Mouse (Mus musculus) thymus, postnatal 25 days (tissue): Measurements from ENCODE around the gene Hist2h2aa1.
"Not testable (repeated sequence)": the region's sequence is repeated elsewhere in the genome, so short reads cannot be mapped to it uniquely, and the experiment has no call there.

Experiments used
- DNase-seq: peaks from one replicate; pipeline ENCODE4 v3.0.0; 2022

Gene Hist2h2aa1

GRCm38 (mm10) chr3:96230910-96231757 lies 14.2 kb upstream of the Hist2h2aa1 start:
- no peak for DNase-seq

GRCm38 (mm10) chr3:96231758-96232120 lies 13.6 kb upstream of the Hist2h2aa1 start:
- no peak for DNase-seq

- DNase-seq, result no peak
Observed at GRCm38 (mm10) chr3:96234914-96235313, 10.4 kb upstream of the Hist2h2aa1 start.

GRCm38 (mm10) chr3:96235836-96236235 lies 9.5 kb upstream of the Hist2h2aa1 start:
- no peak for DNase-seq

- DNase-seq, result no peak
Observed at GRCm38 (mm10) chr3:96236834-96237334, 8.4 kb upstream of the Hist2h2aa1 start.

GRCm38 (mm10) chr3:96237335-96237903 lies 7.9 kb upstream of the Hist2h2aa1 start:
- DNase-seq, result no peak

GRCm38 (mm10) chr3:96237904-96238511 lies 7.3 kb upstream of the Hist2h2aa1 start:
- no peak for DNase-seq

GRCm38 (mm10) chr3:96238954-96239793 lies 6.1 kb upstream of the Hist2h2aa1 start, which contains the start of gene Hist2h3c2:
Hist2h3c2 (minus strand) TSS chr3:96239127.
- DNase-seq, result peak; percentile 51

- DNase-seq, result peak; percentile 95
Observed at GRCm38 (mm10) chr3:96239949-96240798, 5.1 kb upstream of the Hist2h2aa1 start, which contains the start of gene Hist2h2aa2. Hist2h2aa2 (minus strand) TSS chr3:96240276.

- DNase-seq, result no peak
Observed at GRCm38 (mm10) chr3:96240799-96241197, 4.5 kb upstream of the Hist2h2aa1 start.

GRCm38 (mm10) chr3:96243921-96244572 lies 1.2 kb upstream of the Hist2h2aa1 start:
- DNase-seq, result peak; percentile 41

- DNase-seq, result not testable (repeated sequence)
Observed at GRCm38 (mm10) chr3:96246018-96246417, 721 bp downstream of the Hist2h2aa1 start.

GRCm38 (mm10) chr3:96246427-96246856 lies 1.1 kb downstream of the Hist2h2aa1 start, which contains the start of gene Hist2h3c1:
Hist2h3c1 (plus strand) TSS chr3:96246685.
- DNase-seq, result not testable (repeated sequence)

- DNase-seq, result no peak
Observed at GRCm38 (mm10) chr3:96247356-96248140, 2.3 kb downstream of the Hist2h2aa1 start.

GRCm38 (mm10) chr3:96248141-96249033 lies 3.1 kb downstream of the Hist2h2aa1 start:
- no peak for DNase-seq

- no peak for DNase-seq
Observed at GRCm38 (mm10) chr3:96249034-96249345, 3.7 kb downstream of the Hist2h2aa1 start.

GRCm38 (mm10) chr3:96250890-96251289 lies 5.6 kb downstream of the Hist2h2aa1 start:
- no peak for DNase-seq

GRCm38 (mm10) chr3:96251787-96252186 lies 6.5 kb downstream of the Hist2h2aa1 start:
- no peak for DNase-seq

GRCm38 (mm10) chr3:96254683-96255355 lies 9.5 kb downstream of the Hist2h2aa1 start:
- no peak for DNase-seq
